Mouse (Mus musculus) CH12.LX (cell line): ENCODE data around the gene Prss42.

ENCODE experiments used
- E2F4 ChIP-seq: IDR thresholded peaks from 2 replicates; pipeline ENCODE4 v1.6.1; 2011; ENCODE audit warnings: low read depth, low read length, improper control_type of control experiment; ENCODE audit not compliant: insufficient replicate concordance
- NELFE ChIP-seq: IDR thresholded peaks from 2 replicates; pipeline ENCODE4 v1.6.1; 2011; ENCODE audit warnings: low read depth, low read length, improper control_type of control experiment

DNA sequence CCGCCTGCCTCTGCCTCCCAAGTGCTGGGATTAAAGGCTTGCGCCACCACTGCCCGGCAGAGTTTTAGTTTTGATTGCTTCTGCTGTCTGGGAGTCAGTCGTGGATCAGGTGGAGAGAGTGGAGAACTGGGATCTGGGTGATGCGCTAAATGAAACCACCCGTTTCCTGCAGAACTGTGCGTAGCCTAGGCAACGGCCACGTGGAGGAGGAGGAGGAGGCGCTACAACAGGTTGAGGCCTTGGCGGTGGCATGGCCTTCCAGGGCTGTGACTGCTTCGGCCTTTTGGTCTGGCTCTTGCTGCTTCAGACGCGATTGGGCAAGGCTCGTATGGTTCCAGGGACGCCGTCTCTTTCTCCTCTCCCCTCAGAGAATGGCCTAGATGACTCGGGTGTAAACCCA, 15.8 kb downstream of the Prss42 start, which contains the start of gene Prss44:
- TF ChIP-seq E2F4 (no peak), NELFE (no peak)
